Mouse (Mus musculus) ES-E14 (cell line): ENCODE measurements around the gene Gadl1. TPM values are rescaled to one million over a fixed set of nuclear protein-coding genes. Genes with fewer than 3 reads are reported as not detected.

Experiments
- DNase-seq: peaks from one replicate; pipeline ENCODE4 v3.0.0-alpha.2; 2013; ENCODE audit warnings: low read depth, low spot score
- H3K27ac ChIP-seq: 2 replicates; pipeline ENCODE4 v1.5.1; 2012; ENCODE audit warnings: low read depth, mild to moderate bottlenecking, low read length, moderate library complexity, mixed read lengths; ENCODE audit not compliant: poor library complexity, insufficient read depth, severe bottlenecking
- H3K36me3 ChIP-seq: 2 replicates; pipeline ENCODE4 v1.6.1; 2012; ENCODE audit warnings: mild to moderate bottlenecking, low read length, moderate library complexity, mixed read lengths; ENCODE audit not compliant: control insufficient read depth, poor library complexity, insufficient read depth, severe bottlenecking
- H3K4me1 ChIP-seq, 2 experiments: fragments of 150-350 bp in 1 of 2; sonication (generic) in 1 of 2; 2 replicates each; pipeline ENCODE4 v1.6.1; 2012; ENCODE audit warnings: low read length in 2 of 2, mild to moderate bottlenecking in 1 of 2, mixed read lengths in 1 of 2; ENCODE audit not compliant: control insufficient read depth in 2 of 2, insufficient read depth in 2 of 2, poor library complexity in 1 of 2
- H3K4me3 ChIP-seq, 2 experiments: fragments of 150-350 bp in 1 of 2; sonication (generic) in 1 of 2; 2 replicates each; pipeline ENCODE4 v1.5.1; 2012; ENCODE audit warnings: low read length in 2 of 2, low read depth in 1 of 2, mild to moderate bottlenecking in 1 of 2, mixed read lengths in 1 of 2; ENCODE audit not compliant: insufficient read depth in 1 of 2, poor library complexity in 1 of 2, severe bottlenecking in 1 of 2
- H3K9ac ChIP-seq: 2 replicates; pipeline ENCODE4 v1.6.1; 2012; ENCODE audit warnings: low read depth, mild to moderate bottlenecking, low read length, mixed read lengths; ENCODE audit not compliant: poor library complexity, insufficient read depth, severe bottlenecking
- H3K9me3 ChIP-seq: fragments of 150-350 bp; sonication (generic); 2 replicates; pipeline ENCODE4 v1.6.1; 2012; ENCODE audit warnings: low read depth, mild to moderate bottlenecking, low read length; ENCODE audit not compliant: control insufficient read depth, insufficient read depth
- CHD2 ChIP-seq: IDR thresholded peaks from 2 replicates; pipeline ENCODE4 v1.6.1; 2014; ENCODE audit warnings: mild to moderate bottlenecking, low read depth, low read length, inconsistent platforms
- HCFC1 ChIP-seq: IDR thresholded peaks from 2 replicates; pipeline ENCODE4 v1.6.1; 2012; ENCODE audit warnings: low read length, inconsistent platforms, borderline replicate concordance; ENCODE audit not compliant: insufficient read depth
- MAFK ChIP-seq: IDR thresholded peaks from 2 replicates; pipeline ENCODE4 v1.6.1; 2014; ENCODE audit warnings: mild to moderate bottlenecking, low read depth, low read length, inconsistent platforms; ENCODE audit not compliant: insufficient read depth
- ZC3H11A ChIP-seq: IDR thresholded peaks from 2 replicates; pipeline ENCODE4 v1.6.1; 2012; ENCODE audit warnings: low read depth, mild to moderate bottlenecking, inconsistent platforms, low read length, borderline replicate concordance
- ZNF384 ChIP-seq: IDR thresholded peaks from 2 replicates; pipeline ENCODE4 v1.6.1; 2012; ENCODE audit warnings: low read depth, low read length, inconsistent platforms
- in situ Hi-C, 2 experiments: fragments of 600-800 bp; cut with MboI; formaldehyde crosslinking; loops; one replicate each; pipeline ENCODE4 v1.15.1; 2025; ENCODE audit warnings: low sequenced_read_pairs in 2 of 2, inconsistent platforms in 1 of 2; ENCODE audit not compliant: unreplicated experiment in 2 of 2
- total RNA-seq: library from RNA; depleted of rRNA; stranded (reverse); fragments of 300-350 nt; gene quantifications from 2 replicates; pipeline ENCODE4 v1.2.3, GENCODE M21; 2012

The Gadl1 gene
- total RNA-seq, 1 experiment = not detected

GRCm38 (mm10) chr9:116122544-116122943 lies 213.3 kb downstream of the Gadl1 start:
- no peak for DNase-seq
- Histone ChIP-seq H3K36me3 (no peaks in the 10 kb centered on the region), H3K9ac (no peak overlapping the region), H3K9me3 (no peaks in the 10 kb centered on the region), H3K4me1 (no peaks in the 10 kb centered on the region), H3K4me3 (no peak overlapping the region), H3K27ac (no peak overlapping the region)
- TF ChIP-seq MAFK (no peak), ZC3H11A (no peak), CHD2 (no peak), ZNF384 (no peak), HCFC1 (no peak)
- in situ Hi-C loops = no loop called here

- H3K9ac ChIP-seq = no peak overlapping the region
- H3K4me3 ChIP-seq = no peak overlapping the region
- no peak for DNase-seq
- H3K9me3 ChIP-seq = no peaks in the 10 kb centered on the region
- no peak overlapping the region for H3K27ac ChIP-seq
- no peaks in the 10 kb centered on the region for H3K36me3 ChIP-seq
- TF ChIP-seq ZNF384 (no peak), HCFC1 (no peak), MAFK (no peak), ZC3H11A (no peak), CHD2 (no peak)
- no peaks in the 10 kb centered on the region for H3K4me1 ChIP-seq
- in situ Hi-C loops = no loop called here
Measured at GRCm38 (mm10) chr9:116122969-116123589, 213.8 kb downstream of the Gadl1 start.
